Mouse (Mus musculus) embryonic facial prominence, embryonic 10.5 days (tissue): ENCODE data around the gene Mat2a. TPM values are rescaled to one million over a fixed set of nuclear protein-coding genes. Genes with fewer than 3 reads are reported as not detected.

Source experiments
- DNase-seq: peaks from one replicate; pipeline ENCODE4 v3.0.0-alpha.2; 2017; ENCODE audit warnings: low spot score
- H3K27ac ChIP-seq: fragments of 300-500 bp; sonication (generic); replicated peaks from 2 replicates; pipeline ENCODE4 v1.5.1; 2016; ENCODE audit warnings: mild to moderate bottlenecking
- H3K27me3 ChIP-seq: fragments of 300-500 bp; sonication (generic); replicated peaks from 2 replicates; pipeline ENCODE4 v1.6.1; 2016; ENCODE audit warnings: low read depth, mild to moderate bottlenecking; ENCODE audit not compliant: poor library complexity, severe bottlenecking
- H3K36me3 ChIP-seq: fragments of 300-500 bp; sonication (generic); replicated peaks from 2 replicates; pipeline ENCODE4 v1.6.1; 2016; ENCODE audit warnings: mild to moderate bottlenecking, moderate library complexity
- H3K4me1 ChIP-seq: fragments of 300-500 bp; sonication (generic); 2 replicates; pipeline ENCODE4 v1.6.1; 2016
- H3K4me3 ChIP-seq: fragments of 300-500 bp; sonication (generic); 2 replicates; pipeline ENCODE4 v1.5.1; 2016; ENCODE audit warnings: mild to moderate bottlenecking, moderate library complexity
- H3K9me3 ChIP-seq: fragments of 300-500 bp; sonication (generic); 2 replicates; pipeline ENCODE4 v1.6.1; 2016; ENCODE audit warnings: mild to moderate bottlenecking
- WGBS: fragments of 180-500 bp; shearing (Covaris S2); methylation state at CpG from one replicate; pipeline ENCODE4 v1.1.7; 2016; 5-methylcytosine and 5-hydroxymethylcytosine counted together
- polyA plus RNA-seq: library from polyadenylated mRNA; unstranded; fragments of >200 nt; fragmentation: Nextera tagmentation; extraction: Ambion mirVana; gene quantifications from 2 replicates; pipeline ENCODE4 v1.2.1, GENCODE M21; 2016

Gene Mat2a
- polyA plus RNA-seq, 1 experiment from 2014 or later, result 473 TPM

DNA sequence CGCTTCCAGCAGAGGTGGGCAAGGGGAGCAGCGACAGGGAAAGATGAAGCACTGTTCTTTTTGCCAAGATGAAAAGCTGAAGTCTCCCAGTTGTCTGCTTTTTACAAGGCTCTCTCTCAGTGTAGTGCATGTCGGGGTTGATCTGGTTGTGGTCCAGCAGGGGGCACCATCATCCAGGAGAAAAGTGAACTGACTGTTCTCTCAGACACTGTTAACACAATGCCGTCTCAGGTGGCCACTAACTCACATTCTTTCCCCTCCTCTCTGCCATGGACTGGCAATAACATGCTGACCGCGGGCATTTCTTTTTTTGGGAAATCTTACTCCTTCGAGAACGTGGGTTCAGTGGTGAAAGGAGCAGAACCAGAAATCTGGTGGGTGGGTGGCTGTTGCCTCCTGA, 11.3 kb downstream of the Mat2a start:
- Histone ChIP-seq H3K9me3 (no peaks in the 10 kb centered on the region), H3K4me3 (no peak overlapping the region), H3K4me1 (no peaks in the 10 kb centered on the region), H3K27ac (no peak overlapping the region), H3K36me3 (peaks cover 97% of the 10 kb centered on the region), H3K27me3 (no peaks in the 10 kb centered on the region)
- DNase-seq, result peak; percentile 82
- 39% methylated on average over 8 of the region's 8 CpGs for WGBS

DNA sequence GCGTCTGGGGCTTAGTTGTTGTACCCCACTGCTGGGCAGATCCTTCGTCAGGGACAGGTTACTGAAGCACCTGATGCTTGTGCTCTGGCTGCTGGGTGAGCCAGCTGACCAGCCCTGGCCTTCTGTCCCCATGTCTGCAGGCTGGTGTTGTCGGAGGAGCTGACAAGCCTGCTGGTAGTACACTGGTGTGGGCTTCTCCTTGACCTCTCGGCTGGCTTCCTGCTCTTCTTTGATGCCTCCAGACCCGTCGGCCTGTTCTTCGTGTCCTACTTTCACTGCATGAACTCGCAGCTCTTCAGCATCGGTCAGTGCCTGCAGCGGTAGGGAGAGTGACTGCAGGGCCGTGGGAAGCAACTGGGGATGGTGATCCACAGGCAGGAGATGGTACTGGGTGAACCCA, 13.7 kb downstream of the Mat2a start:
- WGBS, result 93% methylated on average over 11 of the region's 11 CpGs
- peaks cover 96% of the 10 kb centered on the region for H3K36me3 ChIP-seq

DNA sequence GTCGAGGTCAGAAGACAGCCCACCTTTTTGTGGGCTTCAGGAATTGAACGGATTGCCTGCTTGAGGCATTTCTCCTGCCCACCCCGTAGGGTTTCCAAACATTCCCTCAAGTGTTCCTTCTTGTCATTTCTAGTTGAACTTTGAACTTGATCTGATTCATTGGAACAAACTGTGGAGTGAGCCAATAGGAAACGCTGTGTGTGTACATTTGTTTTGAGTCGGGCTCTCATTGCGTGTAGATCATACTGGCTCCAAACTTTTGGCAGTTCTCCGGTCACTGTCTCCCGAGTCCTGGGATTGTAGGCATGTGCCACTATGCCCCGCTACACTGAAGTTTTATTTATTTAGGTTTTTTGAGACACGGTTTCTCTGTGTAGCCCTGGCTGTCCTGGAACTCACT, 18.5 kb downstream of the Mat2a start:
- no peaks in the 10 kb centered on the region for H3K27me3 ChIP-seq
- no peak overlapping the region for H3K27ac ChIP-seq
- no peak for DNase-seq
- H3K9me3 ChIP-seq, result no peaks in the 10 kb centered on the region
- WGBS, result 92% methylated on average over 10 of the region's 10 CpGs
- peaks cover 88% of the 10 kb centered on the region for H3K36me3 ChIP-seq
- H3K4me1 ChIP-seq, result 0 out of 2 replicates have a peak, but pooled peaks cover under 1% of the 10 kb centered on the region
- no peak overlapping the region for H3K4me3 ChIP-seq

More for the DNA sequence above, 13.7 kb downstream of the Mat2a start:
- Histone ChIP-seq H3K4me3 (no peak overlapping the region), H3K27ac (no peak overlapping the region), H3K9me3 (no peaks in the 10 kb centered on the region), H3K27me3 (no peaks in the 10 kb centered on the region), H3K4me1 (no peaks in the 10 kb centered on the region)
- no peak for DNase-seq

DNA sequence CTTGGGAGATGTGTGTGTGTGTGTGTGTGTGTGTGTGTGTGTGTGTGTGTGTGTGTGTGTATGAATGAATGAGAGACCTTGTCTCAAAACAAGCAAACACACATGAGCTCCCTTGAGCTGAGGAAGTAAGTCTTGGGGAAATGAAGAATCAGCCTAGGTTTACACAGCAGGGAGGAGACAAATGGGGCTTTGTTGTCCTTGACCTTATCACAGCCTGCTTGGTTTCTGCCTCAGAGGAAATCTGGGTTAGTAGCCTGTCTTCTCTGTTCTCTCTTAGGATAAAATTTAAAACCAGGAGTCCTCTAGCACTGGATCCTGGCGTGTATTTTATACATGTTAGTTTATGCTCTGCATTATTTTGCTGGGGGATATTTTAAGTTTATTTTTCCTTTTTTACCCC, 19.6 kb downstream of the Mat2a start:
- peaks cover 11% of the 10 kb centered on the region for H3K4me1 ChIP-seq
- WGBS, result 71% methylated on average over 1 of the region's 1 CpGs
- no peak overlapping the region for H3K4me3 ChIP-seq
- H3K27me3 ChIP-seq, result no peaks in the 10 kb centered on the region
- H3K9me3 ChIP-seq, result no peaks in the 10 kb centered on the region
- H3K36me3 ChIP-seq, result peaks cover 78% of the 10 kb centered on the region
- DNase-seq, result no peak
- no peak overlapping the region for H3K27ac ChIP-seq

DNA sequence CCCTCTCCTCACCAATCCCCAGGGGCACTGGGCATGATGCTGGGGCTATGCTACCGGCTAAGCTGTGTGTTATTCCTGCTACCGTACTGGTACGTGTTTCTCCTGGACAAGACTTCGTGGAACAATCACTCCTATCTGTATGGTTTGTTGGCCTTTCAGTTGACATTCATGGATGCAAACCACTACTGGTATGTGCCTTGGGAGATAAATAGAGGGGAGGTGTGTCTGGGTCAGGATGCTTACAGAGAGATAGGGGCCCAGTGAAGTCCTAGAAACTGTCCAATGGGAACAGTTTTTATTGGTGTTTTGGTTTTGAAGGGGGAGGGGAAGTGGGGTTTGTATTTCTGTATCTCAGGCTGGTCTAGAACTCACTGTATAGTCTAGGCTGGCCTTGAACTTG, 21.1 kb downstream of the Mat2a start:
- no peaks in the 10 kb centered on the region for H3K9me3 ChIP-seq
- DNase-seq, result no peak
- peaks cover 20% of the 10 kb centered on the region for H3K4me1 ChIP-seq
- no peaks in the 10 kb centered on the region for H3K27me3 ChIP-seq
- 91% methylated on average over 4 of the region's 4 CpGs for WGBS
- peaks cover 62% of the 10 kb centered on the region for H3K36me3 ChIP-seq
- no peak overlapping the region for H3K27ac ChIP-seq
- H3K4me3 ChIP-seq, result no peak overlapping the region

DNA sequence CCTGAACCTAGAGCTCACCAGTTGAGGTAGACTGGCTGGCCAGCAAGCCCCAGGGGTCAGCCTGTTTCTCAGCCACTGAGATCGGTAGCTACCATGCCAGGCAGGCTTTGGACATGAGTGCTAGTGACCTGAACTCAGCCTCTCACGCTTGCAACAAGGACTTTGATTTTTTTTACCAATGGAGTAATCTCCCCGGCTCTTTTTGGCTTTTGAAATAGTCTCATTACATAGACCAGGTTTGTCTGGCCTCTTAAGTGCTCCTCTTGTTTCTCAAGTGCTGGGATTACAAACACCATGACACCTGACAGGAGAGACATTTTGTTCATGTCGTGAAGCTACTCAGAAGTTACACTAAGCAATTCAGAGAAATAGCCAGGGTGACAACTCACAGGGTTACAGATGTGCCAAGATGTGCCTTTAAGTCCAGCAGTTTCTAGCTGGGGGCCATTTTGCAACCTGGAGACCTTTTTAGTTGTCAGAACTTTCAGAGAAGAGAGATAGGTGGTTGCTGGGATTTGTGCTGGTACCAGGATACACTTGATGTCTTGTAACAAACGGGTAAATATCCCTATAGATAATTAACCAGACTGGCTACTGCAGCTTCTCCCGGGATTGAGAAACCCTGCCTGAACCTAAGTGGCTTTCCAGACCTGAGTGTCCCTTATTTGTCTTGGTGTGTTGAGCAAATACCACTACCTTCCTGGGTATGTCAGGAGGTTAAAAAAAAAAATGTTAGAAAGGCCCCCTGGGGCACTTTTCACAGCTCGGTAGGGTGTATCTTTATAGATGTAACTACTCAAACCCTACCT, 23.2 kb downstream of the Mat2a start:
- Histone ChIP-seq H3K4me1 (peaks cover 20% of the 10 kb centered on the region), H3K4me3 (no peak overlapping the region), H3K27ac (no peak overlapping the region), H3K36me3 (peaks cover 42% of the 10 kb centered on the region), H3K9me3 (no peaks in the 10 kb centered on the region), H3K27me3 (no peaks in the 10 kb centered on the region)
- whole genome bisulfite sequencing, result 85% methylated on average over 7 of the region's 7 CpGs
- DNase-seq, result no peak

DNA sequence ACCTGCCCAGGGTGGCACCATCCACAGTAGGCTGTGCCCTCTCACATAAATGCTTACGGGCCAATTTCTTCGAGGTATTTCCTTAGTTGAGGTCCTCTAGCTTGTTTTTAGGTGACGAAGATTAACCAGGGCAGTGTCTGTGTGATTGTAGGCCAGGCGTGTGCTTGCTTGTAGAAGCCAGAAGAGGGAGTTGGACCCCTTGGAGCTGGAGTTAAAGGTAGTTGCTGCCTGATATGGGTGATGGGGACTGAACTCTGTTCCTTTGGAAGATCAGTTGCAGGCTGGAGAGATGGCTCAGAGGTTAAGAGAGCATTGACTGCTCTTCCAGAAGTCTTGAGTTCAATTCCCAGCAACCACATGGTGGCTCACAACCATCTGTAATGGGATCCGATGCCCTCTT, 24.2 kb downstream of the Mat2a start:
- no peak for DNase-seq
- 81% methylated on average over 5 of the region's 5 CpGs for WGBS
- H3K27ac ChIP-seq, result no peak overlapping the region
- peak overlapping the region; percentile 87 for H3K4me3 ChIP-seq
- no peaks in the 10 kb centered on the region for H3K27me3 ChIP-seq
- H3K9me3 ChIP-seq, result no peaks in the 10 kb centered on the region
- H3K36me3 ChIP-seq, result peaks cover 33% of the 10 kb centered on the region
- H3K4me1 ChIP-seq, result peaks cover 20% of the 10 kb centered on the region

DNA sequence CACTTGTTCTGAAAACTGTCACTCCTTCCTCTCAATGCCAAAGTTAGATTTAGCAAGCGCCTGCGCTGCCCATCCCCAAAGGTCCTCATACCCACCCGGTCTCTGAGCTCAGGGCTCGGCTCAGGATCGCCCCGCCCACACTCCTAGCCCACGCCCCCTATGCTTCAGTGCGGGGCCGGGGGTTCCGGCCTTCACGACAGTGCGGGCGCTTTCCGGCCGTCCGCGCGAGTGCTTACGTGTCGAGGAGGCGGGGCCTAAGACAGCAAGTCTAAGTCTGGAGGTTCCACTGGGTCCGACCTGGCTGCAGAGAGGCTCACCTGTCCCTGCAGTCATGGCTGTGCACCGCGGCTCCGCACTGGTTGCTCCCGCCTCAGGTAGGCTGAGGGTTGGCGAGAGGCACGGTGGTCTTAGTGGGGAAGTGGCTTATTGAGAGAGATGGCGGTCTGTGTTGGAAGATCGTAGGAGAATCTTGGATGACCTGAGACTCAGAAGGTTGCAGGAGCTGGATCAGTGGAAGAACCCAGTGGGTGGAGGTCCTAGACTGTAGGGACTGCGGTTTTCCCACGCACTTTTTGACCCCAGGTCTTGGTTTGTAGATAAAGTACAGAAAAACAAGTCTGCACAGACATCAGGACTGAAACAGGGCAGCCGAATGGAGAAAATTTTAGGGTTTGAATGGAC, 25.1 kb downstream of the Mat2a start, which contains the start of gene Ggcx:
TSS of gene Ggcx (plus strand) at position 233 of the 681 bp plus-strand sequence.
- no peaks in the 10 kb centered on the region for H3K27me3 ChIP-seq
- H3K27ac ChIP-seq, result peak within 1 kb of the TSS; percentile 88
- WGBS, result 1% methylated on average over 33 of the region's 33 CpGs
- peak; percentile 97 for DNase-seq
- H3K4me3 ChIP-seq, result peak within 1 kb of the TSS; percentile 87
- H3K36me3 ChIP-seq, result peaks cover 23% of the 10 kb centered on the region
- H3K9me3 ChIP-seq, result no peaks in the 10 kb centered on the region
- peaks cover 20% of the 10 kb centered on the region for H3K4me1 ChIP-seq

DNA sequence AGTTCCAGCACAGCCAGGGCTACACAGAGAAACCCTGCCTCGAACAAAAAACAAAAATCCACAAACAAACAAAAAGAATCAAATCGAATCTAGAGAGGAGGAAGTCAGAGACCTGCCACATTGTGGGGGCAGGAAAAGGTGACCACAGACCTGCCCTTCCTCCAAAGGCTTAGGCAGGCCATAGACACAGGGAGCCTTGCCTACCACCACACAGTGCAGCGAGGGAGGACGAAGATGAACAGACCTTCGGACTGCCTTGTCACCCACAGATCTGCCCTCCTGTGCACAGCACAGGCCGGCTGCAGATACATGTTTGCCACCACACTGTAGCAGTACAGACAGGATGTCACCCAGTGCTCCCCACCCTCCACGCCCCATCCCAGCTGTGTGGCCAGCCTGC, 28.8 kb downstream of the Mat2a start:
- Histone ChIP-seq H3K36me3 (no peaks in the 10 kb centered on the region), H3K27ac (no peak overlapping the region), H3K4me1 (peaks cover 16% of the 10 kb centered on the region), H3K4me3 (no peak overlapping the region), H3K9me3 (no peaks in the 10 kb centered on the region), H3K27me3 (no peaks in the 10 kb centered on the region)
- WGBS, result 85% methylated on average over 7 of the region's 7 CpGs
- no peak for DNase-seq

DNA sequence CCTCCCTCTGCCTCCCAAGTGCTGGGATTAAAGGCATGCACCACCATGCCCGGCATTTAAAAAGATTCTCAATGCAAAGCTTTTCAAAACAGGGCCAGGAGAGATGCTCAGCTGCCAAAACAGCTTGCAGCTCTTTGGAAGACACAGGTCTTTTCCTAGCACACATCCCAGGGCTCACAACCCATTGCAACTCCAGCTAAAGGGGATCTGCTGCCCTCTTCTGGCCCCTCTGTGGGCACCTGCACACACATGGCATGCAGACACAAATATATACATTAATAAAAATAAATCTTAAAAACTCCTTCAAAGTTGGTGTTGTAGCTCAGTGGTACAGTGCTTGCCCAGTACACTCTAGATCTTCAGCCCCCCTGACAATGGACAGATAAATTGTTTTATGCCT, 29.4 kb downstream of the Mat2a start:
- Histone ChIP-seq H3K9me3 (no peaks in the 10 kb centered on the region), H3K36me3 (no peaks in the 10 kb centered on the region), H3K27ac (no peak overlapping the region), H3K4me1 (peaks cover 12% of the 10 kb centered on the region), H3K27me3 (no peaks in the 10 kb centered on the region), H3K4me3 (no peak overlapping the region)
- DNase-seq, result no peak
- WGBS, result 44% methylated on average over 1 of the region's 1 CpGs

DNA sequence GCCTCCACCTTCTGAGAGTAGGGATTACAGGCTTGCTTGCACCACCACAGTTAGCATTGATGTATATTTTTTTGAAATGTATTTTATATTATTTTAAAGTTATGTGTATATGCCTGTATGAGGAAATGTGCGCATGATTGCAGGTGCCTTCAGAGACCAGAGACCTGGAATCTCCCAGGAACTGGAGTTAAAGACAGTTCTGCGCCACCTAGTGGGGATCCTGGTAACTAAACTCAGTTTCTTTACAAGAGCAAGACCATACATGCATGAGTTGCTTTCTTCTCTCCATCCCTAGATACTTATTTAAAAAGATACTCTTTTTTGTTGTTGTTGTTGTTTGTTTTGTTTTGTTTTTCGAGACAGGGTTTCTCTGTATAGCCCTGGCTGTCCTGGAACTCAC, 29.8 kb downstream of the Mat2a start:
- Histone ChIP-seq H3K9me3 (no peaks in the 10 kb centered on the region), H3K27ac (no peak overlapping the region), H3K4me3 (no peak overlapping the region), H3K27me3 (no peaks in the 10 kb centered on the region), H3K36me3 (no peaks in the 10 kb centered on the region), H3K4me1 (peaks cover 7% of the 10 kb centered on the region)
- 20% methylated on average over 3 of the region's 3 CpGs for WGBS
- DNase-seq, result peak; percentile 66

DNA sequence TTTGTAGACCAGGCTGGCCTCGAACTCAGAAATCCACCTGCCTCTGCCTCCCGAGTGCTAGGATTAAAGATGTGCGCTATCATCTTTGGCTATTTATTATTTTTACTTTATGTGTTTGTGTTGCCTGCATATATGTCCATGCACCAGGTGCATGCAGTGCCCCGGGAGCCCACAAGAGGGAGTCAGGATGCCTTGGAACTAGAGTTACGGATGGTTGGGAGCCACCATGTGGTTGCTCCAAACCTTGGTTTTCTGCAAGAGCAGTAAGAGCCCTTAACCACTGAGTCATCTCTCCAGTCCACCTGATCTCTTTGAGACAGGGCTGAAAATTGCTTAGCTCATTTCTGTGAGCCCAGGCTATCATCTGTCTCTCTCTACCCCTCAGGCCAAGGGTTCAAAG, 32.2 kb downstream of the Mat2a start:
- H3K27me3 ChIP-seq, result no peaks in the 10 kb centered on the region
- H3K9me3 ChIP-seq, result no peaks in the 10 kb centered on the region
- 3% methylated on average over 5 of the region's 5 CpGs for WGBS
- no peak overlapping the region for H3K4me3 ChIP-seq
- H3K36me3 ChIP-seq, result no peaks in the 10 kb centered on the region
- H3K27ac ChIP-seq, result no peak overlapping the region
- peak; percentile 90 for DNase-seq
- no peaks in the 10 kb centered on the region for H3K4me1 ChIP-seq

DNA sequence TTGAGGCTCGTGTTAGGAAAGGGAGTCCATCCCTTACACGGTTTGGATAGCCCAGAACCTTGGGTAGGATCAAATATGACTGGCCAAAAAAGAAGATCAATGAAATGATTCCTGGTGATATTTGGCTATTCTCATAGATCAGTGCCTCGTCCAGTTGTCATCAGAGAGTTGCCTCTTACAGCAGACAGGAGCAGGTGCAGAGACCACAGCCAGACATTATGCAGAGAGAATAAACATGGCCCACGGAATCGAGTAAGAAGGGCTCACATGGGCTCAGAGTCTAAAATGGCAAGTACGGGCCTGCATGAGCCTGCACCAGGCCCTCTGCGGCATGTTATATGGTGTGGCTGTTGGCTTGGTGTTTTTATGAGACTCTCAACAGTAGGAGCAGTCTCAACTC, 34.0 kb downstream of the Mat2a start:
- Histone ChIP-seq H3K4me3 (no peak overlapping the region), H3K36me3 (no peaks in the 10 kb centered on the region), H3K27me3 (no peaks in the 10 kb centered on the region), H3K4me1 (no peaks in the 10 kb centered on the region), H3K27ac (no peak overlapping the region), H3K9me3 (no peaks in the 10 kb centered on the region)
- WGBS, result 85% methylated on average over 7 of the region's 7 CpGs
- DNase-seq, result no peak
